Mouse (Mus musculus) urinary bladder, postnatal 25 days (tissue): ENCODE measurements around the gene Asgr2.
"Not testable (repeated sequence)": the region's sequence is repeated elsewhere in the genome, so short reads cannot be mapped to it uniquely, and the experiment has no call there.

ENCODE experiments used
- DNase-seq: peaks from one replicate; pipeline ENCODE4 v3.0.0; 2022; ENCODE audit warnings: low spot score

Asgr2 gene

DNA sequence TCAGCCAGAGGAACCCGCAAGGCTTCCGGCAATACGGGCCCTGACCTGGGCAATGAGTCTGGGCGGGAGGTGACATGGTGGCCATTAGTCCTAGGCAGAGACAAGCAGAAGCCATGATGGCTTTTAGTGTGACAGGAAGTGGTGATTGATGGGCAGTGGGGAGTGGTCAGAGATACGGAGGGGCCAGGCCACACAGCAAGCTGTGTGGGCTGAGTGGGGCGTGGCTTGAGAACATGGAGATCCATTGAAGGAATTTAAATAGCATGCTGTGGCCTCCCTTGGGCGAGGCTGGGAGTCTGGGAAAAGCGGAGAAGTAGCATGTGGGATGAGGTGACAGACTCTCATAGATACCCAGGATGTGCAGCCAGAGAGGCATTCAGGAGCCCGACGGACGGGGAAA, 5.0 kb downstream of the Asgr2 start:
- DNase-seq: no peak

DNA sequence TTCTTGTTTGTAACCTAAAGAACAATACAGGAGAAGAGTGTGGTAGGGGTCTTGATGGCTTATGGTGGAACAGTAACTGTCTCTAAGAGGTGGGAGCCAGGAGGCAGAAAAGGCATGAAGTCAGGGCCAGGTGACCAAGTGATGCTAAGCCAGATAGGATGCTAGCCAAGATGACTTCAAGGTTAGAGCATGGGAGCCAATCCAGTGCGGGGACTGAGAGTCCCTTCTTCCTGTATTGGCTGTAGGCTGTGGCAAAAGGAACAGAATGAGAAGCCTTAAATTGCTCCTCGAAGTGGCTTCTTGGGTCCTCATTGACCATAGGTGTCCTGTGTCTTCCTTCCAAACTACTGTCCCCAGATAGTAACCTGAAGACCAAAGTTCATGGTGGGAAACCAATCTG, 6.7 kb downstream of the Asgr2 start:
- no peak for DNase-seq

DNA sequence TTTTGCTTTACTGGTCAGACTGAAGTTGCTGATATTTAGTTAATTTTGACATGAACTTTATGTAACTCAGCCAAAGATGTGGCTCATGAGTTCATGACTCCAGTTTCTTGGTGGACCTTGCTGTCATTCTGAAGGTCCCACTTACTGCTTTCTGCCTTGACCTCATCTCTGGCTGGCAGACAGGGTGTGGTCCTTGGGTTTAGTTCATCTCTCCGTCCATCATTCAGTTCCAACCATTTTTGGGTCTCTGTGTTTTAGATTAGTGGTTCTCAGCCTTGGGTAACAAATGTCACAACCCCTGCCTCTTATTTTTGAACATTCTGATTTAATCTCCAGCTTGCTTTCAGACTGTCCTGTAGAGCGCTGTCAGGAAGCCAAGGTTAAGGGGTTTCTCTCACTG, 7.4 kb downstream of the Asgr2 start:
- DNase-seq: no peak

DNA sequence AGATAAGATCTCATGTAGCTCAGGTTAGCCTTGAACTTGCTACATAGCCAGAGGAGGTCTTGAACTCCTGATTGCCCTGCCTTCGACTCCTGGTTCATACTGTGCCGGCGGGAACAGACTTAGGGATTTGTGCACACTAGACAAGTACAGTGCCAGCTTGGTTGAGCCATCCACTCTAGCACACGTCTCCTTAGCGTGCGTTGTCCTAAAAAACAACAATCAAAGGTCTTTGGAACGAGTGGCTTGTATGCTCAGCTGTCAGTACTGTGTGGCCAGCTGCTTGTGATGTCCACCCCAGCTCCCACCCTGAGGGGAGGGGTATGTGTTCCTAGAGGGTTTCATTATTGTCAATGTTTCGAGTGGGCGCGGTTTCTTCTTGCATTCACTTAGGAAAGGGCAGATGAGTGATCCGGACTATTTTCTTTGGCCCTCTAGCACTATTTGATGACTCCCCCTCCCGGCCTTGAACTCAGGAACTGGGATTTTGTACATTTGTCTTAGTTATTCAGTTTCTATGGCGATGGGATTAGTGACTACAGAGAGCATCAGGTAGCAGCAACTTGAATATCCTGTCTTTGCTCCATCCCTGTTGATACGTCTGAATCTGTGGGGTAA, 11.4 kb downstream of the Asgr2 start:
- no peak for DNase-seq

DNA sequence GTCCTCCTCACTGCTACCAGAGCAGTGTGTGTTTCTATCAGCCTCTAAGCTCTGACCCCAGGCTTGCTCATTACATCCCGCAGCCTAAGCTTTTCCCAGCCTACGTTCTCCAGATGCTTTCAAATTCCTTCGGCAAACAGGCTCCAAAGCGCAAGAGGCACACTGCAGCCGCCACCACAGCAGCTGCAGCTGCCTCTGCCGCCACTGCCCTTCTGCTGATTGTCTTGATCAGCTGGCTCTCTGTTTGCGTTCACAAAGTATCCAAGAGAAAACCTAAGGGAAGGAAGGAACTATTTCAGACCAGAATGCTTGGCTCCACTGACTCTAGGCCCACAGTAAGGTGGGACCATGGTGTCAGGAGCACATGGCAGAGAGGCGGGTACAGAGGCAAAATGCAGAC, 14.6 kb downstream of the Asgr2 start:
- DNase-seq: no peak

DNA sequence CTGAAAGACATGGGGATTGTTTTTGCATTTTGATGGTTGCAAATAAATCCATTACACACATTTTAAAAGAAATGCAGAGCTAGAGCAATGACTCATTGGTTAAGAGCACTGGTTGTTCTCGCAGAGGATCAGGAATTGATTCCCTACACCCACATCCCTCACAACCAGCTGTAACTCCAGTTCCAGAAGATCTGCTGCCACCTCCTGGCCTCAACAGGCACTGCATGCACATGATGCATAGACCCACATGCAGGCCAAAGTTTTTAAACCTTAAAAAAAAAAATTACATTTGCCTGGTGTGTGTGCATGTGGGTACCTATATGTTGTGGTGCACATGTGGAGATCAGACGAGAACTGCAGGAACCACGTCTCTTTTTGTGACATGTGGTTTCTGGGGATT, 17.7 kb downstream of the Asgr2 start:
- peak; percentile 18 for DNase-seq

DNA sequence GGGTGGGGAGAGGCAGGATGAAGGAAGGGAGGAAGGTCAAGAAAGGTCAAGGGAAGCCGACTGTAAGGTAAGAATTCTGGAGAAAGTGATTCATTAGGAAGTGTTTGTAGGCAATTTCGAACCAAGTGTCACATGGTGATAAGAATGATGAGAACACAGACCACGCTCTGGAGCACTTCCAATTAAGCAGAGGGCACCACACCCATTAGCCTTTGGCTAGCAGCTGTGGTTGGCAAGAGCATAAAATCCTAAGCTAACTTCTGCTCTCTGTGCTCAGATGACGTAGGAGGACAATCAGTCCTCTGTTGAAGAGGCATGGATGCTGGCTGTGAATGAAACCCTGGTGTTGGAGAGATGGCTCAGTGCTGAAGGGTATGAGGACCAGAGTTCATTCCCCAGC, 22.1 kb downstream of the Asgr2 start:
- no peak for DNase-seq

DNA sequence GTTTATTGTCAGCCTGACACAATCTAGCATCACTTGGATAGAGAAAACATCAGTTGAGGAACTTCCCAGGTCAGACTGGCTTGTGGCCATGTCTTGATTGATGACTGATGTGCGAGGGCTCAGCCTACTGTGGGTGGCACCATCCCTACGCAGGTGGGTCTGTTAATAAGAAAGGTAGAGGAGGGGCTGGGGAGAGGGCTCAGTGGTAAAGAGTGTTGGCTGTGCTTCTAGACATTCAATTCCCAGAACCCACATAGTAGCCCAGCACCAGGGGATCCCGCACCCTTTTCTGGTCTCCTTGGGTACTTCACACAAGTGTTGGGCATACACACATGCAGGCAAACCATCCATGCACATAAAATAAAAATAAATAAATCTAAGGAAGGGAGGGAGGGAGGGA, 23.5 kb downstream of the Asgr2 start:
- DNase-seq: no peak

DNA sequence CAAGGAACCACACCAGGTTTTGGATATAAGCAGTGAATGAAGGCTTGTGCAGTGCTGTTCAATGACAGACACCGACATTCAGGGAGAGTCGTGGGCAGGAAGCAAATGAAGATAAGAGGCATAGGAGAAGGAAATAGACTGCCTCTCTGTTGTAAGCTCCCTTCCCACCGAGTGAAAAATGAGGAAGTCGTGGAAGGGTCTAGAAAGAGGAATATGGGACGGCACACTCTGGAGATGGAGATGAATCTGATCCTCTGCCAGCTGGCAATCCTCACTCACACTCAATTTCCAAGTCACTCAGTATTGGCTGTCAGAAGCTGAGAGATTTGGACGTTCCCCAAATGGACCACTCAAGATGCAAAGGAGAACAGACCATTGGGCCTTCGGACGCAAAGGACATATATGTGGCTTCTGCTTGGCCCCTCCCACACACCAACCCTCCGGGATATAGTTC, 37.5 kb downstream of the Asgr2 start, which contains the start of gene Mgl2:
Mgl2 (plus strand) TSS at position 404 of the 454 bp plus-strand sequence.
- no peak for DNase-seq

DNA sequence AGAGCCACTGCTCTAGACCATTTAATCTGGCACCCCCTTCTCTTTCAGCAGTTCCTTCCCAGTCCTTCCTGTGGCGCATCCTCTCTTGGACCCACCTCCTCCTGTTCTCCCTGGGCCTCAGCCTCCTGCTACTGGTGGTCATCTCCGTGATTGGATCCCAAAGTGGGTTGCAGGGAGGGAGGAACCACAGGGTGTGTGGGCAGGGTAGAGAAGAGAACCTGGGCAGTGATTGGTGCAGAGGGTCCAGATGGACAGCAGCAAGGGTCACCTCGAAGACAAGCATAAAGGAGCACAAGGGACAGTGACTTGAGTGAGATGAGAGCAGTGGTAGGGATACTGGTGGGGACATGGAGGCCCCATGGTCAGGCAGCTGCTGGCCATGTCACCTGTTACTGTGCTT, 42.6 kb downstream of the Asgr2 start:
- DNase-seq: not testable (repeated sequence)

DNA sequence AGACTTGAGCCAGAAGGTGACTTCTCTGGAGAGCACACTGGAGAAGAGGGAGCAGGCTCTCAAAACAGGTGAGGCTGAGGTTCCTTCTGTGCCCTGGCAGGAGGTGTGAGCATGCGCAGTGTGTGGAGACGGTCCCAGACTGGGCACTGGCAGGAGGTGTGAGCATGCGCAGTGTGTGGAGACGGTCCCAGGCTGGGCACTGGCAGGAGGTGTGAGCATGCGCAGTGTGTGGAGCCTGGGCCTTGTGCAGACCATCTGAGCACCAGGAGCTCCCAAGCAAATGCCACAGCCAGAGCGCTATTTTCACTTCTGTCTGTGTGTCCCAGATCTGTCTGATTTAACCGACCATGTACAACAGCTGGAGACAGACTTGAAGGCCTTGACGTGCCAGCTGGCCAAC, 43.5 kb downstream of the Asgr2 start:
- DNase-seq: not testable (repeated sequence)

DNA sequence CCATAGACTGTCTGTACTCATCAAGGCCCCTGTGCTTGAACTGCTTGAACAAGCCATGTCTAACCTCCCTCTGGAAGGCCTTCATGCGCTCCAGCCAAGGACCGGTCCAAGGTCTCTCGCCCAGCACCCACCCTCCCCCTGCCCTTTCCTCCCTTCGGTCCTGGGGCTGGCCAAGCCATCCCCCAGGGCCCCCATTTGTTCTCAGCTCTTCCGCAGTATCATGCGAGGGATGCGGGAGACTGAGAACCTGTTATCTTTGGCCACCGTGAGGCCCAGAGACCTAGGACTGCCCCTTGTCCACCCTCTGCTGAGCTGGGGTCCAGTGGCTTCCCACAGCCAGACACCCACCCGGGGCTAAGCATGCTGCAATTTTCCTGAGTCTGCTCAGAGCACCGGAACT, 46.7 kb downstream of the Asgr2 start:
- DNase-seq: no peak

DNA sequence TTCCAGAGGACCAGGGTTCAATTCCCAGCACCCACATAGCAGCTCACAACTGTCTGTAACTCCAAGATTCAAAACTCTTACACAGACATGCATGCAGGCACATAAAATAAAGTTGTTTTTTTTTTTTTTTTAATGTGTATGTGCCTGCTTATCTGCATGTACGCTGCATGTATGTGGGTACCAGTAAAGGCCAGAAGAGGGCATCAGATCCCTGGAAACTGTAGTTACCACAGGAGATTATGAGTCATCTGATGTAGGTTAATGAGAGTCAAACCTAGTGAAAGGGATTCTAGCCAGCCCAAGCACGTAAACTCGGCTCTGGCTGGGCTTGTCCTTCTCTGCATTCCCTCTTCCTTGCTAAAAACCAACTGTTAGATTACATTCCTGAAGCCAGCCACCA, 58.6 kb downstream of the Asgr2 start:
- no peak for DNase-seq
